Mouse (Mus musculus): ENCODE results near the gene Nr2e1.

GRCm38 (mm10) chr10:42577525-42578280 is 5.7 kb downstream of the Nr2e1 start:
- TF ChIP-seq ZMIZ1 (IDR thresholded peaks at IDR 0.05; ENCODE audit: low read depth, low read length) (no peak), POLR2A (IDR thresholded peaks at IDR 0.05; ENCODE audit: control insufficient read depth in 1 of 2, insufficient read depth in 1 of 2, low read depth in 1 of 2, low read length in 2 of 2, poor library complexity in 1 of 2) (no peak), MEF2A (IDR thresholded peaks at IDR 0.05; ENCODE audit: extremely low read depth, insufficient replicate concordance, low read depth, low read length, poor library complexity, severe bottlenecking) (no peak), CTCF (IDR thresholded peaks at IDR 0.05 in 2 of 3, conservative IDR thresholded peaks at IDR 0.05 in 1 of 3; ENCODE audit: control insufficient read depth in 1 of 3, insufficient read depth in 1 of 3, low read depth in 2 of 3, low read length in 3 of 3, poor library complexity in 1 of 3, severe bottlenecking in 1 of 3) (no peak), RAD21 (IDR thresholded peaks at IDR 0.05; ENCODE audit: low read depth, low read length) (no peak), USF1 (IDR thresholded peaks at IDR 0.05; ENCODE audit: low read depth, low read length) (no peak), NRF1 (IDR thresholded peaks at IDR 0.05; ENCODE audit: insufficient read depth, low read depth, low read length, poor library complexity, severe bottlenecking) (no peak), GABPA (IDR thresholded peaks at IDR 0.05; ENCODE audit: low read depth, low read length) (no peak), USF2 (IDR thresholded peaks at IDR 0.05; ENCODE audit: borderline replicate concordance in 1 of 2, insufficient read depth in 1 of 2, low read depth in 1 of 2, low read length in 2 of 2) (no peak), UBTF (IDR thresholded peaks at IDR 0.05; ENCODE audit: borderline replicate concordance, insufficient read depth, low read depth, low read length) (no peak), TCF12 (IDR thresholded peaks at IDR 0.05; ENCODE audit: low read depth, low read length) (no peak), MXI1 (IDR thresholded peaks at IDR 0.05; ENCODE audit: low read depth, low read length) (no peak), EP300 (IDR thresholded peaks at IDR 0.05; ENCODE audit: low read depth in 1 of 2, low read length in 2 of 2) (no peak), GATA1 (IDR thresholded peaks at IDR 0.05; ENCODE audit: low read depth, low read length) (no peak)
